Mouse (Mus musculus) C2C12 (cell line): ENCODE results near the gene Wasf1.

Experiments
- CEBPB ChIP-seq: IDR thresholded peaks from one replicate; pipeline ENCODE4 v1.6.1; 2011; ENCODE audit warnings: low read depth, mild to moderate bottlenecking, control low read depth, moderate library complexity
- CTCF ChIP-seq: IDR thresholded peaks from one replicate; pipeline ENCODE4 v1.5.1; 2011; ENCODE audit not compliant: control insufficient read depth, insufficient read depth, insufficient read length
- MAX ChIP-seq: IDR thresholded peaks from one replicate; pipeline ENCODE4 v1.6.1; 2011; ENCODE audit warnings: mild to moderate bottlenecking, control low read depth
- MYOG ChIP-seq: IDR thresholded peaks from one replicate; pipeline ENCODE4 v1.6.1; 2011; ENCODE audit not compliant: control insufficient read depth, insufficient read length; ENCODE audit errors: extremely low read depth
- USF1 ChIP-seq: IDR thresholded peaks from one replicate; pipeline ENCODE4 v1.6.1; 2011; ENCODE audit warnings: low read depth, mild to moderate bottlenecking, control low read depth, moderate library complexity

DNA sequence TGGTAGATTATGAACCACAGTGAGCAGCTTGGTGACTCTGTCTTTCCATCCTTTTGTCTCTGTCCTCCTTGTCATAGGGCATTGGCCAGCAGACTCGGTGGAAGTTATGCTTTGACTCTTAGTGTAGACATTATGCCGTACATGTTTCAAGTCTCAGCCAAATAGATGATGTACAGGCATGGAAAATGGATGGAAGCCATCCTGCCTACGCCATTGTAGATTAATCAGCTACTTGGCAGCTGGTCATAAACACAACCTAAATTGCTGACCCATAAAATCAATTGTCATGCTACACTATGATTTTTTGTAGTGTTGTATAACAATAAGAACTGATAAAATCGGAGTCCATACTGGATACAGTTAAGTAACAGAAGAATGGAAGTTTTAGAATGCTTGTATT lies 18.5 kb downstream of the Wasf1 start:
- TF ChIP-seq CTCF (no peak), CEBPB (no peak), USF1 (no peak), MAX (no peak), MYOG (no peak)
